Mouse (Mus musculus): Measurements from ENCODE around the gene Scgb1b27.

DNA sequence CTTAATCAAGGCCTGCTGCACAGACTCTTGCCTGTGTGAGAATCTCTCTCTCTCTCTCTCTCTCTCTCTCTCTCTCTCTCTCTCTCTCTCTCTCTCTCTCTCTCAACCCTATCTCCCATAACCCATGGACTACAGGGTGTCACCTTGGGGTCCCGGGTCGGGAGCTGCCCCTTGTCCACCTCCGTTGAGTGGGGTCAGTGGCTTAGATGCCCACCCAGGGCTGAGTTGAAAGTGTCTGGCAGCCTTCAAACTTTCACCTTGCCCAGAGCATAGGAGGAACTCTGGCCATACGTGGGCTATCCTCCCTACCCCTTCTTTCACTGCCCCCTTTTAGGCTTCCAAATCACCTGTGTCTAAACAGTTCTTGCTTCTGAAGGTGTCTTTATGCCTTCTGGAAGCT is 4.4 kb downstream of the Scgb1b27 start:
- no peak for TF ChIP-seq CTCF (IDR thresholded peaks at IDR 0.05; ENCODE audit: control insufficient read depth, insufficient read depth, insufficient read length)
- no peak for TF ChIP-seq MAX (IDR thresholded peaks at IDR 0.05)
- no peak for TF ChIP-seq CEBPB (IDR thresholded peaks at IDR 0.05; ENCODE audit: low read depth)
- TF ChIP-seq USF1 (IDR thresholded peaks at IDR 0.05; ENCODE audit: low read depth) = no peak
- no peak for TF ChIP-seq FOSL1 (IDR thresholded peaks at IDR 0.05; ENCODE audit: insufficient read depth, low read length, poor library complexity, severe bottlenecking)
- no peak for TF ChIP-seq MYOG (IDR thresholded peaks at IDR 0.05; ENCODE audit: control insufficient read depth, extremely low read depth, insufficient read length)
